Mouse (Mus musculus) heart, postnatal 0 days (tissue): ENCODE results near the gene Atp1a1. TPM values are rescaled to one million over a fixed set of nuclear protein-coding genes. Genes with fewer than 3 reads are reported as not detected.

Source experiments
- ATAC-seq: fragments of 200-750 bp; cut with Nextera tagmentation; 2 replicates; pipeline ENCODE4 v1.8.0; 2017; ENCODE audit warnings: low read depth, moderate number of reproducible peaks, moderate library complexity; ENCODE audit not compliant: insufficient read depth
- DNase-seq: peaks from one replicate; pipeline ENCODE4 v3.0.0-alpha.2; 2016; ENCODE audit warnings: low spot score
- H3K27ac ChIP-seq: fragments of 300-500 bp; sonication (generic); 2 replicates; pipeline ENCODE4 v1.5.1; 2014; ENCODE audit warnings: low read depth, mild to moderate bottlenecking
- H3K27me3 ChIP-seq: fragments of 300-500 bp; sonication (generic); 2 replicates; pipeline ENCODE4 v1.6.1; 2014; ENCODE audit warnings: low read length, mixed read lengths; ENCODE audit not compliant: control insufficient read depth, insufficient read depth
- H3K36me3 ChIP-seq: fragments of 300-500 bp; sonication (generic); replicated peaks from 2 replicates; pipeline ENCODE4 v1.6.1; 2014; ENCODE audit warnings: low read length, mixed read lengths; ENCODE audit not compliant: control insufficient read depth, insufficient read depth
- H3K4me1 ChIP-seq: fragments of 300-500 bp; sonication (generic); 2 replicates; pipeline ENCODE4 v1.6.1; 2014; ENCODE audit warnings: antibody characterized with exemption; ENCODE audit not compliant: control insufficient read depth, insufficient read depth
- H3K4me2 ChIP-seq: fragments of 300-500 bp; sonication (generic); 2 replicates; pipeline ENCODE4 v1.6.1; 2014; ENCODE audit warnings: low read depth, mild to moderate bottlenecking, low read length, moderate library complexity
- H3K4me3 ChIP-seq: fragments of 300-500 bp; sonication (generic); 2 replicates; pipeline ENCODE4 v1.5.1; 2014; ENCODE audit warnings: low read depth, low read length
- H3K9ac ChIP-seq: fragments of 300-500 bp; sonication (generic); replicated peaks from 2 replicates; pipeline ENCODE4 v1.6.1; 2014; ENCODE audit warnings: low read depth, low read length, mixed read lengths
- H3K9me3 ChIP-seq: fragments of 300-500 bp; sonication (generic); replicated peaks from 2 replicates; pipeline ENCODE4 v1.6.1; 2016; ENCODE audit warnings: low read length; ENCODE audit not compliant: control insufficient read depth
- CTCF ChIP-seq: IDR thresholded peaks from 2 replicates; pipeline ENCODE4 v1.5.1; 2016; ENCODE audit warnings: antibody characterized with exemption, control low read depth, low read depth
- EP300 ChIP-seq: IDR thresholded peaks from 2 replicates; pipeline ENCODE4 v1.6.1; 2016; ENCODE audit warnings: antibody characterized with exemption, low read depth
- WGBS: fragments of 180-500 bp; shearing (Covaris S2); extraction: QIAGEN DNeasy Blood & Tissue Kit; methylation state at CpG from one replicate; pipeline ENCODE4 v1.1.7; 2014; 5-methylcytosine and 5-hydroxymethylcytosine counted together
- polyA plus RNA-seq: library from polyadenylated mRNA; unstranded; fragments of >200 nt; fragmentation: Nextera tagmentation; extraction: Ambion mirVana; gene quantifications from 2 replicates; pipeline ENCODE4 v1.2.1, GENCODE M21; 2015
- total RNA-seq: library from RNA; depleted of rRNA; stranded (reverse); fragments of >200 nt; gene quantifications from 2 replicates; pipeline ENCODE4 v1.2.3, GENCODE M21; 2014; ENCODE audit warnings: low replicate concordance

Gene Atp1a1
- total and polyA plus RNA-seq, 2 experiments from 2014 or later: 257 to 914 TPM

DNA sequence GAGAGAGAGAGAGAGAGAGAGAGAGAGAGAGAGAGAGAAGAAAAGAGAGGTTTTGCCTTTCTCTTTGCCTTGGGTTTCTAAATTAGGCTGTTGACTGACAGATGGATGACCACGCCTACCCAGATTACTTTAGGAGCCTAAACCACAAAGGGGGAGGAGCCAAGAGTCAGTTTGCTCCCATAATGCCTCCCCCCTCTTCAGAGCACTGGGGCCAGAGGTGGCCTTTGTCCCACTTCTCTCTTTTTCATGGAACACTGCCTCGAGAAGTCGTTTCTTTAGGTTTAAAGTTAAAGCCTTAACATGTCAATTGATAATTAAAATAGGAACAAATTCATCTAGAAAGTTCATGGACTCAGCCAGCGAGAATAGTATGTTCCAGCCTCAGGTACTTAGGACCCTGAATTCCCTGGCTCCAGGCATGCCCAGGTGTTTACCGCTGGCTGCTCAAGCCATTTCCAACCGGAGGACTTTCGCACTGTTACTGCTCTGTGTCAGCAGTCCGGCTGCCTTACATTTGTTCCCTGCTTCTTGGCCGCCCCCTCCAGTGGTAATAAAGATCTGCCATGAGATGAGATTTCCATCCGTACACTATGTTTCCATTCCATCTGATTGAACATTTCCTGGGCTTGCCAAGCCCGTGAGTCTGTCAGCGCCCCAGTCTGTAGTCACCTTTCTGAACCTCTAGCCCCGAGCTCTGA is 43.8 kb upstream of the Atp1a1 start:
- H3K4me1 ChIP-seq: no peaks in the 10 kb centered on the region; the same call in 1 of the 2 replicates
- no peak overlapping the region for H3K9ac ChIP-seq
- WGBS: 83% methylated on average over 13 of the region's 13 CpGs
- no peaks in the 10 kb centered on the region for H3K36me3 ChIP-seq
- no peak overlapping the region for H3K4me2 ChIP-seq
- no peak overlapping the region for H3K4me3 ChIP-seq
- TF ChIP-seq CTCF: no peak
- no peak for TF ChIP-seq EP300
- H3K27me3 ChIP-seq: no peaks in the 10 kb centered on the region
- no peaks in the 10 kb centered on the region for H3K9me3 ChIP-seq
- ATAC-seq (no peak), DNase-seq (no peak)
- H3K27ac ChIP-seq: no peak overlapping the region

- DNase-seq (peak; percentile 30), ATAC-seq (peak; percentile 39; the same call in 1 of the 2 replicates)
- Histone ChIP-seq H3K4me3 (no peak overlapping the region), H3K9me3 (no peaks in the 10 kb centered on the region), H3K9ac (no peak overlapping the region), H3K4me2 (no peak overlapping the region), H3K27me3 (no peaks in the 10 kb centered on the region), H3K27ac (no peak overlapping the region), H3K36me3 (no peaks in the 10 kb centered on the region), H3K4me1 (no peaks in the 10 kb centered on the region; the same call in 1 of the 2 replicates)
- TF ChIP-seq EP300: no peak
- TF ChIP-seq CTCF: no peak
- 52% methylated on average over 5 of the region's 5 CpGs for WGBS
Measured at GRCm38 (mm10) chr3:101646806-101647205, 42.3 kb upstream of the Atp1a1 start.

DNA sequence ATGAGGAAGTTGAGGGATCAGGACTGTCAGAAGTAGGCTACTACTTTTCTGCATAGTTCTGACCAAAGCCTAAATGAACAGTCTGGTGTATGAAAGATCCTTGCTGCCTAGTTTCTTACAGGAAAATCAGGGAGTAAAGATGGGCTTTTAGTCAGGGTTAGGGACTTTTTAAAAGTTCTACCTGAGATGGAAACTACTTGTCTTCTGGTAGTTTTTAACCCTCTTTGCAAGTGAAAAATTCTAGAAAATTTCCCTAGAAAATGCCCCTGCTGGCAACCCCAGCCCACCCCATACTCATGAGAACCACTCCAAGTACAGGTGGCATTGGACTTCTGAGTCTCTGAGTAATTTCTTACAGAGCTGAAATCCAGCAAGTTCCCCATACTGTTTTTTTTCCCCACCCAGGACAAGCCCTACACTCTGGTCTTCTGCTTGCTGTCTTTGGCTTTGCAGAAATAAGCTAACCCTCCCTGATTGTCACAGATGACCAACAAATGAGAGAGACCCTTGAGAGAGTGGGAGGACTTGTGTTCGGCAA is 41.2 kb upstream of the Atp1a1 start:
- WGBS: 47% methylated on average over 1 of the region's 1 CpGs
- H3K4me3 ChIP-seq: no peak overlapping the region
- ATAC-seq: no peak
- H3K27me3 ChIP-seq: no peaks in the 10 kb centered on the region
- DNase-seq: no peak
- no peaks in the 10 kb centered on the region; the same call in 1 of the 2 replicates for H3K4me1 ChIP-seq
- TF ChIP-seq CTCF (no peak), EP300 (no peak)
- no peak overlapping the region for H3K4me2 ChIP-seq
- H3K9me3 ChIP-seq: no peaks in the 10 kb centered on the region
- no peak overlapping the region for H3K27ac ChIP-seq
- H3K36me3 ChIP-seq: no peaks in the 10 kb centered on the region
- H3K9ac ChIP-seq: no peak overlapping the region

DNA sequence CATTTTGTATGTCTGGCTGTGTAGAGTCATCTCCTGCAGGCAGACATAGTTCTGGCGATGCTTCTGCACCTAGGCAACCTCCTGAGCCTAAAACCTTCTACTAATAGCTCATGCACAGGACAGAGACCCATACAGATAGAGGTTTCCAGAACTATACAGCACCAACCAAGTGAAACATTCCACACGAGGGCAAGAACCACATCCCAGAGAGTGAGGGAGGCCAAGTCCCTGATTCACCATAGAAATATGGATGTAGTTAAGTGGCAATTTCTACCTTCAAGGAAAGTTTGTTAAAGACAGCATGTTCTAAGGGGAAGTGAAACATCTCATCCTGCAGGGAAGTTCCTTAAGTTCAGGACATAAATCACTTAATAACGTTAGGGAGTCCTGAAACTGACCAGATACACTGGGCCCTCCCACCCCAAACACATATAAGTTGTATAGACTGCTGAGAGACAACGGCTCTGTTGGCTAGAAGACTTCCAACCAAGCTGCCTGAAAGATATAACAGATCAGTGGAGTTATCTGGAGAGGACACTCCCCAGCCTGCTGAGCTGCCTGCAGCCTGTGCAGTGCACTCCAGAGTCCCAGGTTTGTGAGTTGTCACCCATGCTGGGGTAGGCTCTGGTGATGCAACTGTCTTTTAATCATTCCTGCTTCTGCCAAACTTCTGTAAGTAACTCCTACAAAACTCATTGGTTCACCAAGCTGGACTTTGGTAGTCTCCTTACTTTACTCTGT is 39.7 kb upstream of the Atp1a1 start:
- ATAC-seq (no peak), DNase-seq (no peak)
- no peak overlapping the region for H3K9ac ChIP-seq
- 66% methylated on average over 4 of the region's 4 CpGs for WGBS
- H3K36me3 ChIP-seq: no peaks in the 10 kb centered on the region
- no peak overlapping the region for H3K4me2 ChIP-seq
- no peaks in the 10 kb centered on the region for H3K27me3 ChIP-seq
- TF ChIP-seq EP300 (no peak), CTCF (no peak)
- no peaks in the 10 kb centered on the region; the same call in 1 of the 2 replicates for H3K4me1 ChIP-seq
- H3K9me3 ChIP-seq: no peaks in the 10 kb centered on the region
- H3K4me3 ChIP-seq: no peak overlapping the region
- no peak overlapping the region for H3K27ac ChIP-seq

- Histone ChIP-seq H3K9me3 (no peaks in the 10 kb centered on the region), H3K4me1 (no peaks in the 10 kb centered on the region; the same call in 1 of the 2 replicates), H3K27me3 (no peaks in the 10 kb centered on the region), H3K36me3 (no peaks in the 10 kb centered on the region), H3K4me3 (no peak overlapping the region), H3K27ac (no peak overlapping the region), H3K9ac (no peak overlapping the region), H3K4me2 (no peak overlapping the region)
- no peak for TF ChIP-seq CTCF
- no peak for TF ChIP-seq EP300
- ATAC-seq (no peak), DNase-seq (no peak)
- 85% methylated on average over 2 of the region's 2 CpGs for WGBS
Measured at GRCm38 (mm10) chr3:101643264-101643663, 38.8 kb upstream of the Atp1a1 start.
